Mouse (Mus musculus) thymus, postnatal 4 days (tissue): Measurements from ENCODE around the gene Pnliprp2.
A peak's percentile ranks its signal among the peaks of the same experiment; 100 is the strongest.

Source experiments
- DNase-seq: peaks from one replicate; pipeline ENCODE4 v3.0.0; 2021

Gene Pnliprp2

GRCm38 (mm10) chr19:58805191-58805779 is 45.8 kb downstream of the Pnliprp2 start:
- no peak for DNase-seq

GRCm38 (mm10) chr19:58806364-58806763 is 46.8 kb downstream of the Pnliprp2 start:
- DNase-seq, result peak; percentile 60

- no peak for DNase-seq
These were observed 49.3 kb downstream of the Pnliprp2 start for GRCm38 (mm10) chr19:58808864-58809263.

GRCm38 (mm10) chr19:58810536-58810935 is 51.0 kb downstream of the Pnliprp2 start:
- DNase-seq, result no peak

- no peak for DNase-seq
These were observed 55.8 kb downstream of the Pnliprp2 start for GRCm38 (mm10) chr19:58815179-58815922.

GRCm38 (mm10) chr19:58816453-58817041 is 57.0 kb downstream of the Pnliprp2 start:
- DNase-seq, result no peak

GRCm38 (mm10) chr19:58817398-58817797 is 57.9 kb downstream of the Pnliprp2 start:
- DNase-seq, result no peak

GRCm38 (mm10) chr19:58818571-58819415 is 59.3 kb downstream of the Pnliprp2 start:
- no peak for DNase-seq

GRCm38 (mm10) chr19:58822454-58823200 is 63.1 kb downstream of the Pnliprp2 start:
- DNase-seq, result no peak

GRCm38 (mm10) chr19:58823301-58823700 is 63.8 kb downstream of the Pnliprp2 start:
- DNase-seq, result no peak

GRCm38 (mm10) chr19:58824316-58824715 is 64.8 kb downstream of the Pnliprp2 start:
- no peak for DNase-seq
